Mouse (Mus musculus): ENCODE results near the gene Card14. TPM values are rescaled to one million over a fixed set of nuclear protein-coding genes. Genes with fewer than 3 reads are reported as not detected.
"Not testable (repeated sequence)": the region's sequence is repeated elsewhere in the genome, so short reads cannot be mapped to it uniquely, and the experiment has no call there.

The Card14 gene
- polyA plus RNA-seq, 1 experiment from 2014 or later: 3.2 TPM

DNA sequence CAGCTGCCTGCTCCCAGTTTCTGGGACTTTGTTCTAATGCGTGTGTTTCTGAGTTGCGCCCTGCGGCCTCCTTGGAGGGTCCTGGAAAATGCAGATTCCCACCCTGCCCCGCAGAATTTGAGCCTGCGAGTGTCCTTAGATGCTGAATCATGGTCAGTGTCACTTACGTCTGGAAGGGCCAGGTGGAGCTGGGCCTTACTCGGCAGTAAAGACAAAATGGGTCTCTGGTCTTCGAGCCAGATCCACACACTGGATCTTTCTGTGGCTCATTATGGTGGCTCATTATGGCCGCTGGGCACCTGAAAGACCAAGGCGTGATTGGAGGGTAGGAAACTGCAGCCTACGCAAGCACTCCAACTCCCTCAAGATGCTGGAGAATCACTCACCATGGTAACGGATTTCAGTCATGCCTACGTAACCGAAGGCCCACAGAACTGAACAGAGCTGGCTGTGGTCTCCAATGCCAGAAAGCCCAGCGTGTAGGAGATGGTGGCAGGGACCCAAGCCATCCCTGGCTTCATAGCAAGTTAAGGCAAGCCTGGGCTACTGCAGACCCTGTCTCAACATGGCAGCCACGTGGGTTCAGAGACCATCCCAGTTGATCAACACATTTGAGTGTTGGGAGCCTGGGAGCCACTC is 38.9 kb upstream of the Card14 start:
- Histone ChIP-seq H3K4me2 (ENCODE audit: low read depth, low read length) (peak overlapping the region; percentile 69), H3K9me3 (replicated peaks; ENCODE audit: control insufficient read depth, low read length) (no peaks in the 10 kb centered on the region), H3K27me3 (ENCODE audit: control insufficient read depth, insufficient read depth, low read length) (no peaks in the 10 kb centered on the region), H3K9ac (ENCODE audit: low read length) (peak overlapping the region; percentile 83), H3K4me3 (replicated peaks; ENCODE audit: low read length) (peak overlapping the region; percentile 74), H3K27ac (ENCODE audit: low read length) (peak overlapping the region; percentile 44; the same call in 1 of the 2 replicates), H3K36me3 (ENCODE audit: control insufficient read depth, insufficient read depth, low read length) (no peaks in the 10 kb centered on the region), H3K4me1 (ENCODE audit: control insufficient read depth, insufficient read depth, low read length) (peaks cover 8% of the 10 kb centered on the region)
- 75% methylated on average over 16 of the region's 16 CpGs for WGBS
- no peak for ATAC-seq (ENCODE audit: insufficient read depth, low FRiP score)

DNA sequence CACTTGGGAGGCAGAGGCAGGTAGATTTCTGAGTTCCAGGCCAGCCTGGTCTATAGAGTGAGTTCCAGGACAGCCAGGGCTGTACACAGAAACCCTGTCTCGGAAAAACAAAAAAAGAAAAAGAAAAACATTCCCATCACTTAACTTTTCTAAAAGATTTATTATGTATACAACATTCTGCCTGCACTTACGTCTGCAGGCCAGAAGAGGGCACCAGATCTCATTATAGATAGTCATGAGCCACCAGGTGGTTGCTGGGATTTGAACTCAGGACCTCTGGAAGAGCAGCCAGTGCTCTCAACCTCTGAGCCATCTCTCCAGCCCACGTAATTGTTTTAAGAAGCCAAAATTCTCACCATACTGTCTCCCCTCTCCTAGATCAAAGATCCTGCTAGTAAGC is 35.1 kb upstream of the Card14 start:
- not testable (repeated sequence) for ATAC-seq (ENCODE audit: insufficient read depth, low FRiP score)
- 62% methylated on average over 3 of the region's 3 CpGs for WGBS

GRCm38 (mm10) chr11:119273186-119273930 is 34.2 kb upstream of the Card14 start:
- Histone ChIP-seq H3K36me3 (ENCODE audit: control insufficient read depth, insufficient read depth, low read length) (peaks cover 9% of the 10 kb centered on the region; the same call in 1 of the 2 replicates), H3K27ac (ENCODE audit: low read length) (no peak overlapping the region), H3K4me2 (ENCODE audit: low read depth, low read length) (no peak overlapping the region), H3K9ac (ENCODE audit: low read length) (no peak overlapping the region), H3K4me3 (replicated peaks; ENCODE audit: low read length) (no peak overlapping the region), H3K27me3 (ENCODE audit: control insufficient read depth, insufficient read depth, low read length) (no peaks in the 10 kb centered on the region), H3K4me1 (ENCODE audit: control insufficient read depth, insufficient read depth, low read length) (peaks cover 4% of the 10 kb centered on the region; the same call in 1 of the 2 replicates), H3K9me3 (replicated peaks; ENCODE audit: control insufficient read depth, low read length) (no peaks in the 10 kb centered on the region)
- WGBS: 81% methylated on average over 8 of the region's 8 CpGs
- no peak for ATAC-seq (ENCODE audit: insufficient read depth, low FRiP score)

More for the DNA sequence above, 35.1 kb upstream of the Card14 start:
- not testable (repeated sequence) for H3K4me2 ChIP-seq (ENCODE audit: low read depth, low read length); H3K4me3 ChIP-seq (replicated peaks; ENCODE audit: low read length); H3K36me3 ChIP-seq (ENCODE audit: control insufficient read depth, insufficient read depth, low read length); H3K9me3 ChIP-seq (replicated peaks; ENCODE audit: control insufficient read depth, low read length); H3K4me1 ChIP-seq (ENCODE audit: control insufficient read depth, insufficient read depth, low read length); H3K27ac ChIP-seq (ENCODE audit: low read length); H3K27me3 ChIP-seq (ENCODE audit: control insufficient read depth, insufficient read depth, low read length); H3K9ac ChIP-seq (ENCODE audit: low read length)

- Histone ChIP-seq H3K27ac (ENCODE audit: low read length) (no peak overlapping the region), H3K27me3 (ENCODE audit: control insufficient read depth, insufficient read depth, low read length) (no peaks in the 10 kb centered on the region), H3K4me3 (replicated peaks; ENCODE audit: low read length) (no peak overlapping the region), H3K4me2 (ENCODE audit: low read depth, low read length) (no peak overlapping the region), H3K9ac (ENCODE audit: low read length) (no peak overlapping the region), H3K4me1 (ENCODE audit: control insufficient read depth, insufficient read depth, low read length) (no peaks in the 10 kb centered on the region), H3K36me3 (ENCODE audit: control insufficient read depth, insufficient read depth, low read length) (peaks cover 13% of the 10 kb centered on the region; the same call in 1 of the 2 replicates), H3K9me3 (replicated peaks; ENCODE audit: control insufficient read depth, low read length) (no peaks in the 10 kb centered on the region)
- WGBS: 71% methylated on average over 15 of the region's 15 CpGs
- ATAC-seq (ENCODE audit: insufficient read depth, low FRiP score): peak; percentile 71; the same call in 1 of the 2 replicates
Measured at GRCm38 (mm10) chr11:119281030-119281429, 26.5 kb upstream of the Card14 start.

GRCm38 (mm10) chr11:119285791-119286527 is 21.6 kb upstream of the Card14 start:
- H3K27ac ChIP-seq (ENCODE audit: low read length): no peak overlapping the region
- H3K36me3 ChIP-seq (ENCODE audit: control insufficient read depth, insufficient read depth, low read length): peaks cover 36% of the 10 kb centered on the region
- H3K9me3 ChIP-seq (replicated peaks; ENCODE audit: control insufficient read depth, low read length): no peaks in the 10 kb centered on the region
- WGBS: 61% methylated on average over 9 of the region's 9 CpGs
- H3K4me3 ChIP-seq (replicated peaks; ENCODE audit: low read length): no peak overlapping the region
- H3K4me1 ChIP-seq (ENCODE audit: control insufficient read depth, insufficient read depth, low read length): no peaks in the 10 kb centered on the region
- H3K27me3 ChIP-seq (ENCODE audit: control insufficient read depth, insufficient read depth, low read length): no peaks in the 10 kb centered on the region
- H3K9ac ChIP-seq (ENCODE audit: low read length): no peak overlapping the region
- H3K4me2 ChIP-seq (ENCODE audit: low read depth, low read length): no peak overlapping the region
- ATAC-seq (ENCODE audit: insufficient read depth, low FRiP score): no peak

DNA sequence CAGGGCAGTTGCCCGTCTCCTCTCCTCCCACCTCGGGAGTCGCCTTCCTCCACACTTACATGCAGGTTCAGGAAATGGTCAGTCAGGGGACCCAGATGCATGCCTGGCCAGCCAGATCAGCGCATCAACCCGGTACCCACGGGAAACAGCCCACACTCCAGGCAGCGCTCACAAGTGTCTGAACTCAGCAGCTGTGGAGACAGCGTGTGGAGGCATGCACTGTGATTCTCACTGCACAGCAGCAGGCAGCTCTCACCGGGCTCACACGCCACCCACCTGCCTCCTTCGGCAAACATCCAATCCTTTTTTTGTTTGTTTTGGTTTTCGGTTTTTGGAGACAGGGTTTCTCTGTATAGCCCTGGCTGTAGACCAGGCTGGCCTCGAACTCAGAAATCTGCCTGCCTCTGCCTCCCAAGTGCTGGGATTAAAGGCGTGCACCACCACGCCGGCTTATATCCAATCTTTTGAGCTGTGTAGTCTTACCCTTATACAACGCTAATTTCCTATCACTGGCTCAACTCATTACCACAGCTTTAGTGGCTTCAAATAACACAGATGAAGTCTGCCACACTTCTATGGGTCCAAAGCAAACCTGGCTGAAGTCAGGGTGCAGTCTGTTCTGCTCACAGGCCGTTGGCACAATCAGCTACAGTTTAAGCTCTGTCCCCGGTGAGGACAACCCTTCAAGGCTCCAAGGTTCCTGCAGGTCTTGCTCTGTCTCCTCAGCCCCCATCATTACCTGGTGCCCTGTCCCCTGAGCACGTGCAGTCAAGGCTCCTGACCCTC is 20.2 kb upstream of the Card14 start:
- H3K36me3 ChIP-seq (ENCODE audit: control insufficient read depth, insufficient read depth, low read length): peaks cover 45% of the 10 kb centered on the region
- ATAC-seq (ENCODE audit: insufficient read depth, low FRiP score): no peak
- 86% methylated on average over 20 of the region's 20 CpGs for WGBS
- no peaks in the 10 kb centered on the region for H3K4me1 ChIP-seq (ENCODE audit: control insufficient read depth, insufficient read depth, low read length)
- no peak overlapping the region for H3K9ac ChIP-seq (ENCODE audit: low read length)
- no peaks in the 10 kb centered on the region for H3K27me3 ChIP-seq (ENCODE audit: control insufficient read depth, insufficient read depth, low read length)
- no peak overlapping the region for H3K4me3 ChIP-seq (replicated peaks; ENCODE audit: low read length)
- no peak overlapping the region for H3K4me2 ChIP-seq (ENCODE audit: low read depth, low read length)
- no peaks in the 10 kb centered on the region for H3K9me3 ChIP-seq (replicated peaks; ENCODE audit: control insufficient read depth, low read length)
- no peak overlapping the region for H3K27ac ChIP-seq (ENCODE audit: low read length)

DNA sequence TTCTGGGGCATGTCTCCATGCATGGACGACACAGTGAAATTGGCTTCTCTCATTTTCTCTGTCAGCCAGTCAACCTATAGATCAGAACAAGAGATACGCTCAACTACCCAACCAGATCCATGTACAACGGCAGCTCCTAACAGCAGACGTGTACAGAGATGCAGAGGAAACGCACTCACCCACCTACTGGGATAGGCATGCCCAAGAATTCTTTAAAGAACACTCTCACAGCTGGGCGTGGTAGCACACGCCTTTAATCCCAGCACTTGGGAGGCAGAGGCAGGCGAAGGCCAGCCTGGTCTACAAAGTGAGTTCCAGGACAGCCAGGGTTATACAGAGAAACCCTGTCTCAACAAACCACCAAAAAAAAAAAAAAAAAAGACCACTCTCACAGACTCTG is 14.7 kb upstream of the Card14 start:
- peaks cover 69% of the 10 kb centered on the region for H3K36me3 ChIP-seq (ENCODE audit: control insufficient read depth, insufficient read depth, low read length)
- H3K9me3 ChIP-seq (replicated peaks; ENCODE audit: control insufficient read depth, low read length); H3K4me2 ChIP-seq (ENCODE audit: low read depth, low read length); ATAC-seq (ENCODE audit: insufficient read depth, low FRiP score); H3K9ac ChIP-seq (ENCODE audit: low read length); H3K4me3 ChIP-seq (replicated peaks; ENCODE audit: low read length); H3K4me1 ChIP-seq (ENCODE audit: control insufficient read depth, insufficient read depth, low read length); H3K27me3 ChIP-seq (ENCODE audit: control insufficient read depth, insufficient read depth, low read length); H3K27ac ChIP-seq (ENCODE audit: low read length): not testable (repeated sequence)
- WGBS: 93% methylated on average over 8 of the region's 8 CpGs

- no peak overlapping the region for H3K4me3 ChIP-seq (replicated peaks; ENCODE audit: low read length)
Measured at GRCm38 (mm10) chr11:119297996-119298395, 9.6 kb upstream of the Card14 start.

More at GRCm38 (mm10) chr11:119297996-119298395, 9.6 kb upstream of the Card14 start:
- Histone ChIP-seq H3K9me3 (replicated peaks; ENCODE audit: control insufficient read depth, low read length) (no peaks in the 10 kb centered on the region), H3K27ac (ENCODE audit: low read length) (no peak overlapping the region), H3K36me3 (ENCODE audit: control insufficient read depth, insufficient read depth, low read length) (peaks cover 32% of the 10 kb centered on the region), H3K27me3 (ENCODE audit: control insufficient read depth, insufficient read depth, low read length) (no peaks in the 10 kb centered on the region), H3K9ac (ENCODE audit: low read length) (no peak overlapping the region), H3K4me1 (ENCODE audit: control insufficient read depth, insufficient read depth, low read length) (peaks cover 14% of the 10 kb centered on the region), H3K4me2 (ENCODE audit: low read depth, low read length) (peak overlapping the region; percentile 92; the same call in 1 of the 2 replicates)
- WGBS: 80% methylated on average over 6 of the region's 6 CpGs
- no peak for ATAC-seq (ENCODE audit: insufficient read depth, low FRiP score)
